Mouse (Mus musculus) hindbrain, embryonic 14.5 days (tissue): ENCODE measurements at regions not wholly inside any gene's neighbourhood (a gene's known extent, or its start where the extent isn't known, plus 50 kb on each side); places are given as distances from the start of the nearest gene placed in this dataset.
"Not testable (repeated sequence)": the region's sequence is repeated elsewhere in the genome, so short reads cannot be mapped to it uniquely, and the experiment has no call there.

ENCODE experiments used
- ATAC-seq: fragments of 200-750 bp; cut with Nextera tagmentation; 2 replicates; pipeline ENCODE4 v1.8.0; 2017; ENCODE audit warnings: moderate number of reproducible peaks, mild to moderate bottlenecking, moderate TSS enrichment, moderate library complexity; ENCODE audit not compliant: low FRiP score
- DNase-seq: peaks from one replicate; pipeline ENCODE4 v3.0.0-alpha.2; 2015; ENCODE audit warnings: low spot score
- H3K27ac ChIP-seq: fragments of 300-500 bp; sonication (generic); 2 replicates; pipeline ENCODE4 v1.5.1; 2014; ENCODE audit warnings: mild to moderate bottlenecking, moderate library complexity
- H3K27me3 ChIP-seq: fragments of 300-500 bp; sonication (generic); 2 replicates; pipeline ENCODE4 v1.6.1; 2014; ENCODE audit warnings: mild to moderate bottlenecking, low read length, mixed read lengths; ENCODE audit not compliant: control insufficient read depth, insufficient read depth
- H3K36me3 ChIP-seq: fragments of 300-500 bp; sonication (generic); replicated peaks from 2 replicates; pipeline ENCODE4 v1.6.1; 2014; ENCODE audit not compliant: control insufficient read depth, insufficient read depth
- H3K4me1 ChIP-seq: fragments of 300-500 bp; sonication (generic); replicated peaks from 2 replicates; pipeline ENCODE4 v1.6.1; 2014; ENCODE audit warnings: antibody characterized with exemption, low read length, mixed read lengths; ENCODE audit not compliant: control insufficient read depth, insufficient read depth
- H3K4me2 ChIP-seq: fragments of 300-500 bp; sonication (generic); replicated peaks from 2 replicates; pipeline ENCODE4 v1.6.1; 2014; ENCODE audit warnings: mild to moderate bottlenecking, moderate library complexity
- H3K4me3 ChIP-seq: fragments of 300-500 bp; sonication (generic); replicated peaks from 2 replicates; pipeline ENCODE4 v1.5.1; 2014; ENCODE audit warnings: mild to moderate bottlenecking, low read length
- H3K9ac ChIP-seq: fragments of 300-500 bp; sonication (generic); 2 replicates; pipeline ENCODE4 v1.6.1; 2014
- H3K9me3 ChIP-seq: fragments of 300-500 bp; sonication (generic); 2 replicates; pipeline ENCODE4 v1.6.1; 2016; ENCODE audit warnings: low read length; ENCODE audit not compliant: control insufficient read depth
- WGBS: fragments of 180-500 bp; shearing (Covaris S2); extraction: QIAGEN DNeasy Blood & Tissue Kit; methylation state at CpG from one replicate; pipeline ENCODE4 v1.1.7; 2014; 5-methylcytosine and 5-hydroxymethylcytosine counted together

DNA sequence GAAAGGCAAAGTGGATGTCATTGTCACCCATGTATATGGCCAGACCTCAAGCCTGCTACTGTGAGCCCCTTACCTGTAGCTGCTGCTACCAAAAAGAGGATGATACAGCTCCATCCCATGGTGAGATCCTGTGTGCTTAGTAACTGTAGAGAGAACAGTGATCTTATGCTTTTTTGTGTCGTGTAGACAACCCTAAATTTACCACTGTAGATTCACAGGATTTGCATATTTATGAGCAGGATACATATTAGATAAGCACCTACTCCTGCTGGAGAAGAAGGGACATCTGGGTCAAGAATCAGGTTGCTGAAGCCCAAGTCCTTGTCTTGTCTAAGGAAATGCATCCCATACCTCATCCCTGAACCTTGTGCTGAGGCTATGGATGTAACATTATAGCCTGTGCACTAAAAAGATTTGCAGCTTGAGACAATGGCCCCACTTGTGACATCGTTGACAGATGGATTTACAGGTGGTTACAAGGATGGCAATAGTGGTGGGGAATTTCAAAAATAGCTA lies 888.7 kb upstream of the Zfp386 start:
- not testable (repeated sequence) for H3K27ac ChIP-seq, H3K9ac ChIP-seq, H3K4me2 ChIP-seq, H3K4me1 ChIP-seq, H3K36me3 ChIP-seq, ATAC-seq, H3K9me3 ChIP-seq, H3K27me3 ChIP-seq, DNase-seq, H3K4me3 ChIP-seq
- 72% methylated on average over 1 of the region's 2 CpGs for WGBS

DNA sequence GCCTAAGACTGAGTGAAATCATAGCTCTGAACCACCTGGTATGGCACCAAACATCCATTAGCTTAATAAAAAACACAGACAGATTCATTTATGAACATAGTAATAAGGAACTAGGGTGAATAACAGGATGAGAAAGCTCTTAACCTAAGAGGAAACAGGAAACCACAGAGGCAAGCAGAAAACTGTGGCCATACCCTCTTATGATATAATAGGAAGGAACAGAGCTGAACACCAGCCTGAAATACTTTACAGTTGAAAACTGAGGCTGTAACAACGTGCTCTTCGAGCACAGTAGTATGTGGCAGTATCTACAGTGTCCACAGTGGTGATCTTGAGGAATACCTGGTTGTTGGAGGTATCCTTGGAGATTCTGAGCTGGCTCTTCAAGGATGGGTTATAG lies 882.0 kb upstream of the Zfp386 start:
- H3K4me1 ChIP-seq, H3K9ac ChIP-seq, ATAC-seq, H3K4me3 ChIP-seq, DNase-seq, H3K4me2 ChIP-seq, H3K27me3 ChIP-seq, H3K9me3 ChIP-seq, H3K36me3 ChIP-seq, H3K27ac ChIP-seq: not testable (repeated sequence)
- WGBS: 32% methylated on average over 2 of the region's 2 CpGs

DNA sequence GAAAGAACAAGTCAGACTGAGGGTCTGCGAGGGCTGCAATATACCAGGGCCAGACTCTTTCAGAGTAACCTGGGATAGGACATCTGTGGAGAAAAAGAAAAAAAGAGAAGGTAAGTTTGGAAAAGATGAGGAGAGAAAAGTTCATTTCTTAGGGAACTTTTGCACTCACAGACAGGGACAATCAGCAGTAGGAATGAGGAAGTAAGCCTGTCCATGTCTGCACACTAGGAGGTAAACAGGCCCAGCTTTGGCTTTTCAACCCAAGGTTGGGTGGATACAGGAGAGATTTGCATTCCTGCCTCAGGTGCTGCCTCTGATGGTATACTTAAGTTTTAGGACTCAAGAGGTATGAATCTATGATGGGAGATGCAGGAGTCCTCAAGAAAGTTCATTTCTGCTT lies 881.5 kb upstream of the Zfp386 start:
- DNase-seq, H3K9me3 ChIP-seq, H3K4me3 ChIP-seq, H3K27me3 ChIP-seq, H3K36me3 ChIP-seq, ATAC-seq, H3K27ac ChIP-seq, H3K9ac ChIP-seq, H3K4me2 ChIP-seq, H3K4me1 ChIP-seq: not testable (repeated sequence)
- WGBS: 74% methylated on average over 1 of the region's 1 CpGs

DNA sequence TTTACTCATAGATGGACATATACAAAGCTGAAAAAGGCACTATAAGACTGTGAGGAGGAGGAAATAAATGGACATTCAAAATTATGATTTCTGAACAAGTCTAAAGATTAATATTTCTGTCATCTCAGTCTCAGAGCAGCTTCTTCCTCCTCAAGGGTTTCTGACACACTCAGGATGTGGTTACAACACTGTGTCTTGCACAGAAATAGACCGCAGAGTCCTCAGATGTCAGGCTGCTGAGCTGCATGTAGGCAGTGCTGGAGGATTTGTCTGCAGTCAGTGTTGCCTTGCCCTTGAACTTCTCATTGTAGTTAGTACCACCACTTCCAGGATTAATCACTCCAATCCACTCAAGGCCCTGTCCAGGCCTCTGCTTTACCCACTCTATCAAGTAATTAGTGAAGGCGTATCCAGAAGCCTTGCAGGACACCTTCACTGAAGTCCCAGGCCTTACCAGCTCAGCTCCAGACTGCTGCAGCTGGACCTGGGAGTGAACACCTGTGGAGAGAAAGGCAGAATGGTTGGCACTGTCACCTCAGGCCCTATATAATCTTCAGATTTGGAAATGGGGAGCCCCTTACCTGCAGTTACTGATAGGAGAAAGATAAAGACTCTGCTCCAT lies 853.9 kb upstream of the Zfp386 start:
- ATAC-seq: no peak
- H3K27me3 ChIP-seq: no peaks in the 10 kb centered on the region
- WGBS: 95% methylated on average over 2 of the region's 2 CpGs

DNA sequence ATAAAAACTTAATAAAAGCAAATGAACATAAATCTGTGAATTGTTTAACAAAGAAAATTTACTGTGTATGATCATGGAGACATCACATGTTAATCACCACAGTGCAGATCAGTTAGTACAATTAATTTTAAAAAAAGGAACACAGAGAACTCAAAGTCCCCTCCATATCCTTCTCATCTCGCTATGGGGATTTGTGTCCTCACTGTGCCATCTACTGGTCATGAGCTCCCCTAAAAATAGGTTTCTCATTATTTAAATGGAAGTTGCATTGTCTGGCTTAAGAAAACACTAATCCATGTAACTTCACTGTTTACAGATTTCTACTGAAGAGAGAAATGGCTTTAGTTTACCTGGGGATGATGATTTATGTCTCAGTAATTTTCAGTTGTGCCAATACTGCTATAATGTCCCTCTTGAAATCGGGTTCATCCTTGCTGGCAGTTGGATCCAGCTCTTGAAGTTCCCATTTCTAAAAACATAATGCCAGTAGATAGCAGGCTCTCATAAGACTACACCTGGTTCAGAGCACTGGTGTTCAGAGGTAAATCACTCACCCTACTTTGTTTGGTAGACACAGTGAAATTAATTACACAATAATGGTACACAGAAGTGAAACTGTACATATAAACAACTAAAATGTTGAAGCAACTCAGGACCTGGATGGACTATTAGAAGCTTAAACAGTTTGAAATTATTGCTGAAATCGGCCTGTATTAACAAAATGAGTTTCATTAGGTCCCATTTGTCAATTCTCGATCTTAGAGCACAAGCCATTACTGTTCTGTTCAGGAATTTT lies 850.0 kb upstream of the Zfp386 start:
- WGBS: 64% methylated on average over 4 of the region's 4 CpGs
- ATAC-seq: no peak
- Histone ChIP-seq H3K27ac (no peak overlapping the region), H3K4me2 (no peak overlapping the region), H3K4me3 (no peak overlapping the region), H3K9me3 (peaks cover 5% of the 10 kb centered on the region), H3K27me3 (no peaks in the 10 kb centered on the region), H3K36me3 (no peaks in the 10 kb centered on the region), H3K4me1 (no peaks in the 10 kb centered on the region), H3K9ac (no peak overlapping the region)
- DNase-seq: no peak

More for the DNA sequence above, 853.9 kb upstream of the Zfp386 start:
- Histone ChIP-seq H3K9me3 (peaks cover 5% of the 10 kb centered on the region; the same call in 1 of the 2 replicates), H3K36me3 (no peaks in the 10 kb centered on the region), H3K4me1 (no peaks in the 10 kb centered on the region), H3K9ac (no peak overlapping the region), H3K4me3 (no peak overlapping the region), H3K4me2 (no peak overlapping the region), H3K27ac (no peak overlapping the region)
- no peak for DNase-seq

DNA sequence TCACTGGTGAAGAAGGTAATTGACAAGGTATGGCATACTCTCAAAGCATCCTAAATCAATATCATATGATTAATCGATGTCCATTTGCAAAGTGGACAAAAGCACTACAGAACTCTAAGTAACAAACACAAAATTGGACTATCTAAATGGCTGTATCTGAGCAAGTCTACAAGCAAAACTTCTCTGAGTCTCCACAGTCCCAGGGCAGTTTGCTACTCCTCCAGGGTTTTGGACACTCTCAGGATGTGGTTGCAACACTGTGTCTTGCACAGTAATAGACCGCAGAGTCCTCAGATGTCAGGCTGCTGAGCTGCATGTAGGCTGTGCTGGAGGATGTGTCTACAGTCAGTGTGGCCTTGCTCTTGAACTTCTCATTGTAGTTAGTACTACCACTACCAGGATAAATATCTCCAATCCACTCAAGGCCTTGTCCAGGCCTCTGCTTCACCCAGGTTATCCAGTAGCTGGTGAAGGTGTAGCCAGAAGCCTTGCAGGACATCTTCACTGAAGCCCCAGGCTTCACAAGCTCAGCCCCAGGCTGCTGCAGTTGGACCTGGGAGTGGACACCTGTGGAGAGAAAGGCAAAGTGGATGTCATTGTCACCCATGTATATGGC lies 839.6 kb upstream of the Zfp386 start:
- not testable (repeated sequence) for H3K9ac ChIP-seq, H3K36me3 ChIP-seq, H3K4me2 ChIP-seq, H3K4me1 ChIP-seq, H3K27ac ChIP-seq, H3K4me3 ChIP-seq, H3K9me3 ChIP-seq, DNase-seq, H3K27me3 ChIP-seq, ATAC-seq
- 81% methylated on average over 2 of the region's 2 CpGs for WGBS

DNA sequence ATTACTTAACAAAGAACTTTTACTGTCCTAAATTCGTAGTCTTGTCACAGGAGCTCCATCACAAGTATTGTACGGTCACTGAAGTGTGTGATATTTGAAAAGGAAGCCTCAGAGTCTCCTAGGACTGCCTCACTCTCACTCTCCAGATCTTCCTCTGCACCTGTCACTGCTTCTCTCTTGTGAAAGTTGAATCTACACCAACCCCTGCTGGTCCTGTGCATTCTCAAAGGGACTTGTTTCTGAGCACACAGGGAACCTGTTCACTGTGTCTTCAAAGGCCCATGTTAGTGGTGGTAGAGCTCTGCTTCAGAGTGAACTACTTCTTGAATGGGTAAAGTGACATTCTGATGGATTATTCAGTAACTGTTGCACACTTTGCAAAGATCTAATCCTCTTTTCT lies 824.9 kb upstream of the Zfp386 start:
- 61% methylated on average over 2 of the region's 2 CpGs for WGBS
- Histone ChIP-seq H3K4me3 (no peak overlapping the region), H3K27me3 (no peaks in the 10 kb centered on the region), H3K27ac (no peak overlapping the region), H3K36me3 (no peaks in the 10 kb centered on the region), H3K4me2 (no peak overlapping the region), H3K4me1 (no peaks in the 10 kb centered on the region), H3K9me3 (peaks cover 19% of the 10 kb centered on the region), H3K9ac (no peak overlapping the region)
- ATAC-seq (no peak), DNase-seq (no peak)

DNA sequence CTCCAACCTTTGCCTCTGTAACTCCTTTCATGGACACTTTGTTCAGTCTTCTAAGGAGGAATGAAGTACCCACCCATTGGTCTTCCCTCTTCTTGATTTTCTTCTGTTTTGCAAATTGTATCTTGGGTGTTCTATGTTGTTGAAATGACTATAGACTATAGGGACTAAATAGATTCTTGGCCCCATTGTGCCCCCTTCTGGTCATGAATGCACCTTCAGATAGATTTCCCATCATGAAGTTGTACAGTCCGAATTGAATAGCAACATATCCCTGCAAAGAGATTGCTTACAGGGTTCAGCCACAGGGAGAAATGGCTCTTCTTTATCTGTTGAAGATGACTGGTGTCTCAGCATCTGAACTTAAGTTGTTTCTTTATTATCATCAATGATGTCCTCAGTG lies 817.6 kb upstream of the Zfp386 start:
- H3K9me3 ChIP-seq: peaks cover 5% of the 10 kb centered on the region; the same call in 1 of the 2 replicates
- no peaks in the 10 kb centered on the region for H3K4me1 ChIP-seq
- no peak overlapping the region for H3K4me2 ChIP-seq
- H3K27me3 ChIP-seq: no peaks in the 10 kb centered on the region
- H3K9ac ChIP-seq: no peak overlapping the region
- DNase-seq (no peak), ATAC-seq (no peak)
- no peak overlapping the region for H3K4me3 ChIP-seq
- H3K36me3 ChIP-seq: no peaks in the 10 kb centered on the region
- 71% methylated on average over 1 of the region's 1 CpGs for WGBS
- H3K27ac ChIP-seq: no peak overlapping the region

DNA sequence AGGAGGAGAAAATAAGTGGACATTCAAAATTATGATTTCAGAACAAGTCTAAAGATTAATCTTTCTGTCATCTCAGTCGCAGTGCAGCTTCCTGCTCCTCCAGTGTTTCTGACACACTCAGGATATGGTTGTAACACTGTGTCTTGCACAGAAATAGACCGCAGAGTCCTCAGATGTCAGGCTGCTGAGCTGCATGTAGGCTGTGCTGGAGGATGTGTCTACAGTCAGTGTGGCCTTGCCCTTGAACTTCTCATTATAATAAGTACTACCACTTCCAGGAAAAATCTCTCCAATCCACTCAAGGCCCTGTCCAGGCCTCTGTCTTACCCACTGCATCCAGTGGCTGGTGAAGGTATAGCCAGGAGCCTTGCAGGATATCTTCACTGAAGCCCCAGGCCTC lies 804.9 kb upstream of the Zfp386 start:
- H3K9ac ChIP-seq, H3K9me3 ChIP-seq, DNase-seq, H3K4me2 ChIP-seq, H3K27me3 ChIP-seq, H3K36me3 ChIP-seq, H3K4me1 ChIP-seq, ATAC-seq, H3K27ac ChIP-seq, H3K4me3 ChIP-seq: not testable (repeated sequence)
- 74% methylated on average over 2 of the region's 2 CpGs for WGBS
